Mouse (Mus musculus): ENCODE results near the gene Kcnj9. TPM values are rescaled to one million over a fixed set of nuclear protein-coding genes. Genes with fewer than 3 reads are reported as not detected.

Kcnj9 gene
- polyA plus RNA-seq (2014; fragmentation: Illumina TruSeq; extraction: RNeasy Lipid Tissue Mini Kit (QIAGEN cat#74804); ENCODE audit: low read depth, low replicate concordance), result 1.3 TPM

DNA sequence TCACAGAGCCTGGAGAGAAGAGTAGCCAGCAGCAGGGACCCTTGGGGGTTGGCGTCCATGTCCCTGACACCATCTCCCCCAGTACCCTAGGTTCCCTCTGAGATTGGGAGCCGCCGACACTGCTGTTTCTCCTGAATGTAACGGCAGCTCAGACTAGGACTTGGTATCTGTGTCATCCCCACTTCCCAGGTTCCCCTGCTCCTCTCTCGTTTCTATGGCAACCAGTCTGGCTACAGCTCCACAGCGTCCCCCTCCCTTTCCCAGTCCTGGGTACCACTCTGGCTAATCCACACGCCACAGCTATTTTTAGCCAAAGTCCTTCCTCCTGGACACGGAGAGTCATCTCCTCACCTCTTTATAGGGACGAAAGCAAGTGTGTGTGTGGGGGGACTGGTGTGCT is at the start of gene Kcnj9:
Gene Kcnj9, minus strand, starts transcription at position 188 of the 400 bp plus-strand sequence.

GRCm38 (mm10) chr1:172376198-172376667 is 47.1 kb upstream of the Kcnj9 start, which contains the start of gene Pigm:
TSS of gene Pigm (plus strand) at chr1:172376546.

GRCm38 (mm10) chr1:172340729-172341321 is 11.7 kb upstream of the Kcnj9 start, which contains the start of gene Kcnj10:
TSS of gene Kcnj10 (plus strand) at chr1:172341210.

DNA sequence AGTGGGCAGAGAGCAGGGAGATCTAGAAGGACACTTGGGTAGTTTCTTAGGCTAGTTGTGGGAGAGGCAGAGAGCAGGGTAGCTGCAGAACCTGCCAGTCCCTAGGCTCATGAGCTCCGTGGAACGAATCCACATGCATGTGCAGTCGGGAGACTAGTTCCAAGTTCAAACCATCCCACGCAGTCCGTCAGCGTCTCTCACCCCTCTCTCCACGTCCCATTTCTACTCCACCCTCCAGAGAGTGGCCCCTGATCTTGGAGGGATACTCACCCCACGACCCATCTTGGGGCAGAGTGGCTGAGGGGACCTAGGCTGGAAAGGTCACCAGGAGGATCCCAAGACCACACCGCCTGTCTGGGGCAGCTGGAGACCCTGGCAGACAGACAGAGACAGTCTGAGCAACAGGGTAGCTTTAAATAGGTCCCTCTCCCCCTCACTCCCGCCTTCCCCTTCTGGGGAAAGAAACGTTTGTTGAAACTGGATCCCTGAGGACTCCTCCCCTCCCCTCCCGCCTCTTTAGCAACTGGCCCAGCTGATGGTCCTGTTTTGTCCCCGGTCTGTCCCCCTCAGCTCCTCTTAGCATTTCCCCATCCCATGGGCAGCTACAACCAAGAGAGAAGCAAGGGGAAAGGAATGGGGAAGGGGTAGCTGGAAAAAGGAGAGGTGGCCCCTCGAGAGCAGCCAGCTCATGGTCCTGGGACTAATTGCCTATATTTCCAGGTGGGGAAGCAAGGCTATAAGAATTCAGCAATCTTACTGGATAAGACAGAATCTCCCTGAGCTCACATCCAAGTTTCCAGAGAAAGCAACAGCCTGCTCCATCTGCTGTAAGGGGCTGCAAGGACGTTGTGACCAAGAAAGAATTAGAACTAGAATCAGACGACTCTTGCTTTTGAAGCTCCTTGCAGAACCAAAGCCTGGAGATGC is 31.2 kb downstream of the Kcnj9 start, which contains the start of gene Atp1a2:
Gene Atp1a2, minus strand, starts transcription at position 454 of the 927 bp plus-strand sequence.

Other genes starting within 250 kb of the Kcnj9 start
- gene Copa, start 246.8 kb downstream of the Kcnj9 start, polyA plus RNA-seq (2014; fragmentation: Illumina TruSeq; extraction: RNeasy Lipid Tissue Mini Kit (QIAGEN cat#74804); ENCODE audit: low read depth, low replicate concordance), result 188 TPM
- 134 TPM for gene Ncstn, start 246.5 kb downstream of the Kcnj9 start, polyA plus RNA-seq (2014; fragmentation: Illumina TruSeq; extraction: RNeasy Lipid Tissue Mini Kit (QIAGEN cat#74804); ENCODE audit: low read depth, low replicate concordance)
- gene Pex19, start 202.6 kb downstream of the Kcnj9 start, polyA plus RNA-seq (2014; fragmentation: Illumina TruSeq; extraction: RNeasy Lipid Tissue Mini Kit (QIAGEN cat#74804); ENCODE audit: low read depth, low replicate concordance), result 124 TPM
- 109 TPM for gene Dcaf8, start 181.2 kb downstream of the Kcnj9 start, polyA plus RNA-seq (2014; fragmentation: Illumina TruSeq; extraction: RNeasy Lipid Tissue Mini Kit (QIAGEN cat#74804); ENCODE audit: low read depth, low replicate concordance)
- gene Pea15a, start 122.5 kb downstream of the Kcnj9 start, polyA plus RNA-seq (2014; fragmentation: Illumina TruSeq; extraction: RNeasy Lipid Tissue Mini Kit (QIAGEN cat#74804); ENCODE audit: low read depth, low replicate concordance), result 156 TPM
- 1.7 TPM for gene Casq1, start 109.5 kb downstream of the Kcnj9 start, polyA plus RNA-seq (2014; fragmentation: Illumina TruSeq; extraction: RNeasy Lipid Tissue Mini Kit (QIAGEN cat#74804); ENCODE audit: low read depth, low replicate concordance)
- gene Atp1a4, start 70.9 kb downstream of the Kcnj9 start, polyA plus RNA-seq (2014; fragmentation: Illumina TruSeq; extraction: RNeasy Lipid Tissue Mini Kit (QIAGEN cat#74804); ENCODE audit: low read depth, low replicate concordance), result 7.1 TPM
- 34.2 TPM for gene Igsf8, start 67.7 kb downstream of the Kcnj9 start, polyA plus RNA-seq (2014; fragmentation: Illumina TruSeq; extraction: RNeasy Lipid Tissue Mini Kit (QIAGEN cat#74804); ENCODE audit: low read depth, low replicate concordance)
- gene Atp1a2, start 31.3 kb downstream of the Kcnj9 start, polyA plus RNA-seq (2014; fragmentation: Illumina TruSeq; extraction: RNeasy Lipid Tissue Mini Kit (QIAGEN cat#74804); ENCODE audit: low read depth, low replicate concordance), result 153 TPM
- gene Kcnj10, start 11.9 kb upstream of the Kcnj9 start, polyA plus RNA-seq (2014; fragmentation: Illumina TruSeq; extraction: RNeasy Lipid Tissue Mini Kit (QIAGEN cat#74804); ENCODE audit: low read depth, low replicate concordance), result 0.19 TPM
- 7.4 TPM for gene Pigm, start 47.2 kb upstream of the Kcnj9 start, polyA plus RNA-seq (2014; fragmentation: Illumina TruSeq; extraction: RNeasy Lipid Tissue Mini Kit (QIAGEN cat#74804); ENCODE audit: low read depth, low replicate concordance)
- gene Slamf9, start 146.0 kb upstream of the Kcnj9 start, polyA plus RNA-seq (2014; fragmentation: Illumina TruSeq; extraction: RNeasy Lipid Tissue Mini Kit (QIAGEN cat#74804); ENCODE audit: low read depth, low replicate concordance), result 11.2 TPM
- gene Igsf9, start 152.5 kb upstream of the Kcnj9 start, polyA plus RNA-seq (2014; fragmentation: Illumina TruSeq; extraction: RNeasy Lipid Tissue Mini Kit (QIAGEN cat#74804); ENCODE audit: low read depth, low replicate concordance), result 13.9 TPM
- 261 TPM for gene Tagln2, start 170.7 kb upstream of the Kcnj9 start, polyA plus RNA-seq (2014; fragmentation: Illumina TruSeq; extraction: RNeasy Lipid Tissue Mini Kit (QIAGEN cat#74804); ENCODE audit: low read depth, low replicate concordance)
- 6.8 TPM for gene Cfap45, start 191.5 kb upstream of the Kcnj9 start, polyA plus RNA-seq (2014; fragmentation: Illumina TruSeq; extraction: RNeasy Lipid Tissue Mini Kit (QIAGEN cat#74804); ENCODE audit: low read depth, low replicate concordance)
- 0.72 TPM for gene Vsig8, start 226.6 kb upstream of the Kcnj9 start, polyA plus RNA-seq (2014; fragmentation: Illumina TruSeq; extraction: RNeasy Lipid Tissue Mini Kit (QIAGEN cat#74804); ENCODE audit: low read depth, low replicate concordance)